Mouse (Mus musculus): ENCODE results near the gene Defb45.

GRCm38 (mm10) chr2:152572114-152572794 lies 26.9 kb downstream of the Defb45 start, which contains the start of gene Defb21:
- TF ChIP-seq CTCF (IDR thresholded peaks at IDR 0.05; ENCODE audit: low read depth) (peak; percentile 66), EP300 (IDR thresholded peaks at IDR 0.05; ENCODE audit: low read depth) (no peak)
